Mouse (Mus musculus) subcutaneous adipose tissue, adult 2 months (tissue): ENCODE results near the gene Aurkb. TPM values are rescaled to one million over a fixed set of nuclear protein-coding genes. Genes with fewer than 3 reads are reported as not detected.

ENCODE experiments used
- polyA plus RNA-seq: library from polyadenylated mRNA; depleted of rRNA; stranded (reverse); fragments of >200 nt; gene quantifications from 2 replicates; pipeline ENCODE4 v1.2.3, GENCODE M21; 2012; ENCODE audit warnings: low replicate concordance; rRNA removed

Aurkb gene
- 4.3 and 22.5 TPM in 2 replicates for polyA plus RNA-seq

DNA sequence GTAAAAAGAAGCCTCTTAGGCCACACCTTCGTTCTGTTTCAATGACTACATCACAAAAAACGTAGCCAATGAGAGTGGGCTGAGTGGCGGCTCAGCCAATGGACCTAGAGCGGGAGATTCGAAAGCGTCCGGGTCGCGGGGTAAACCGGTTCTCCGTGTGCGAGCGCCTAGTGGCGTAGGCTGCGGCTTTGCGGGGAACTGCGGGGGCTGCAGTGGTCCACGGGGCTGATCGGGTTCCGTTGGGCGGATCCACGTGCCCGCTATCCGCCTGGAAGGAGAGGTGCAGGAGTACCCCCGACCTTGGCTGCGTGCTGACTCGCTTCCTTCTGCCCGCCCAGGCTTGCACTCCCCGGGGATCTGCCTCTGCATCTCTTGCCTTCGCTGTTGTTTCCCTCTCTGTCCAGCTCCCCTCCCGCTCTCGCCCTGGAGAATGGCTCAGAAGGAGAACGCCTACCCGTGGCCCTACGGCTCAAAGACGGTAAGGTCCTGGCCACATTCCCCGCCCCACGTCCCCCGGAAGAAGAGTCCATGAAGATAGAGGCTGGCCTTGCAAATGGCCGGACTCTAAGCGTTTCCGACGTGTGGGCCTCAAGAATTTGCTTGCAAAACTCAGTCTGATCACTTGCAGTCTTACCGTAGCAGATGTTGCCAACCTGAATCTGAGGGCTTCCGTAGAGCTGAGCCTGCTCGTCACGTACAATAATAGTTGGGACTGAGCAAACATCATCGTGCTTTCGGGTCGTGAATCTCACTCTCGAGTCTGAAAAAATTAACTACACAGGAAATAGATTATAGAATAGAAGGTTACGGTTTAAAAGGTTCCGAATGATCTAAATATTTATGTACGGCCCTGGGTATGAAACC lies at the start of gene Aurkb:
TSS of gene Aurkb (plus strand) at position 117 of the 864 bp plus-strand sequence.

DNA sequence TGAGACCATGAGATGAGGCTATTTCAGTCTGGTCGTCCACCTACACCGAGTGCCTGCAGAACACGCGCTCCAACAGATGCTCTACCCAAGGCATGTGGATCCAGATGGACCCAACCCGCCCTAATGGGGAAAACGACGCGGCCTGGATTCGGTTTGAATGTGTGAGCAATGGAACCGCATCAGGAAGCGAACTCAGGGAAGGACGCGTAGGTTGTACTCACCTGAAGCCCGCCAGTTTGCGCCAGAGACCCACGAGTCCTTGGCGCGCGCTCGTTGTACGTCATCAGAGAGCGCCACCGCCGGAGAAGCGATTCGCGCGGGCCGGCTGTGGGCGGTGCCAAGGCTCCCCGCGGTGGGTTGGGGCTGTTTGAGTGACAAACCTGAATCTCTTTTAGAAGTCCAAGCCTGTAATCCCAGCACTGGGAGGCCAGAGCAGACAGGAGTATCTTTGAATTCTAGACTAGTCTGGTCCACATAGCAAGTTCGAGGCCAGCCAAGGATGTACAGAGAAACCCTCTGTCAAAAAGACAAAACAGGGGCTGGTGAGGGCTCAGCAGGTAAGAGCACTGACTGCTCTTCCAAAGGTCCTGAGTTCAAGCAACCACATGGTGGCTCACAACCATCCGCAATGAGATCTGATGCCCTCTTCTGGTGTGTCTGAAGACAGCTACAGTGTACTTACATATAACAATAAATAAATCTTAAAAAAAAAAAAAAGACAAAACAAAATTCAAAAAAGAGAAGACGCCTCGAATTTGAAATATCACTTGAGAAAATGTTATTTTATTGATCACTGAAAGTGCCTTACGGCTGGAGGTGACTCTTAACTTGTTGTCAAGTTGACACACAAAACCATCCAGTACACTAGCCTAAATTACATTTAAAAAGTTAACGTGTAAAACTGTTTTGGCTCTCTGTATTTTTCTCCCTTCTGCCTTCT lies 37.0 kb upstream of the Aurkb start, which contains the start of gene Pfas:
TSS of gene Pfas (minus strand) at position 279 of the 940 bp plus-strand sequence.

DNA sequence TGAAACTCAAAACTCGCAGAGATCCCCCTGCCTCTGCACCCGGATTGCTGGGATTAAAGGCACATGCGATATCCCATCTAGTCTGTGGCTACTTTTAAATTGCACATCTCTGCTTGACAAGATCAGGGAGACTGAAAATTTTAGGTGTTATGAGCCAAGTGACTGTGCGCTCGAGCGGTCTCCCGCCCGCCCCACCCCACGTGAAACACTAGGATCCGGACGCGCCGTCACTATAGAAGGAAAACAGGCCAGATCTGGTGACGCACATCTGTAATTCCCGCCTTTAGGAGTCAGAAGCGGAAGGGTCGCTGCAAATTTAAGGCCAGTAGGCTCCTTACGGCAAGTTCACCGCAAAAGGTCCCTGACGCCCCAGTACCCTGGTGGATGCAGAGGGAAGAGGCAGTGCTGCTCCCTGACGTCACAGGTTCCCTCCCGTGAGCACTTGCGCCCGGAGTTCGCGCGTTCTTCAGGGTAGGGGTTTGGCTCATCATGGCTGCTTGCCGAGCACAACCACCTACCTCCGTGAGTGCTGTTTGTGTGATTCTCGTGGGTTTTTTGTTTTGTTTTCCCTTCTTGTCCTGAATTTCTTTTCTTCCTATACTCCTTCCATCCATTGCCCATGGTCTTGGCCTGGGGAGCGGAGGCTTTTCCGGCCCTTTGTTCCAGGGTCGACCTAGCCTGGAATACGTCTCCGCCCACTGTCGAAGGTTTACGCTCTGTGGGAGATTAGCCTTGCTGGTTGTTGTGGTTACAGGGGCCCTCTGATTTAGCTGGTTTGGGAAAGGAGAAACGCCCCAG lies 29.6 kb upstream of the Aurkb start, which contains the start of gene Ctc1:
TSS of gene Ctc1 (plus strand) at position 268 of the 798 bp plus-strand sequence.

DNA sequence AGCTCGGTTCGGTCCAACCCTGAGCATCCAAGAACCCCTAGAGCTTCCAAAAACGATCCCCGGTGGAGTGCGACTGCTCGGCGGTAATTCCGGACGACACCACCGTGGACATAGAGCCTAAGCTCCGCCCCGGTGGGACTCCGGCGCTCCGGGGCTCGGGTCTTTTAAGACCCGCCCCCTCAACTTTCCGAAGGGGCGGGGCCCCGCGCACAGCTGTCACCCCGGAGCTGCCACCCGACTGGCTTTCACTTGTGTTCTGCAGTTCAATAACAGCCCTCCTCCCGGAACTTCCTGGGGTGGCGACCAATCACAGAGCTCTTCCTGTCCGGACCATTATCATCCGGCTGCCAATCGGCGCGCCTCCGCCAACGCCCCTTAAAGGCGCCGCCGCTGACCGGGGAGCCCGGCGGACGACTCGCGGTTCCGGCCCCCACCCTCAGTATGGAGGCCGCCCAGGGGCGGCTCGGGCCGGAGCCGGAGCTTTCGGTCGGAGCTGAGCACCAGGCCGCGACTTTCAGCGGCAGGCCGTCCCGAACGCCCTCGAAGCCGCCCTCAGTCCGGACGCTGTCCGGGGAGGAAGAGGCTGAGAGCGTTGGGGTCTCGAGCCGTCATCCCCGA lies 14.0 kb downstream of the Aurkb start, which contains the start of gene Borcs6:
TSS of gene Borcs6 (plus strand) at position 361 of the 618 bp plus-strand sequence.

DNA sequence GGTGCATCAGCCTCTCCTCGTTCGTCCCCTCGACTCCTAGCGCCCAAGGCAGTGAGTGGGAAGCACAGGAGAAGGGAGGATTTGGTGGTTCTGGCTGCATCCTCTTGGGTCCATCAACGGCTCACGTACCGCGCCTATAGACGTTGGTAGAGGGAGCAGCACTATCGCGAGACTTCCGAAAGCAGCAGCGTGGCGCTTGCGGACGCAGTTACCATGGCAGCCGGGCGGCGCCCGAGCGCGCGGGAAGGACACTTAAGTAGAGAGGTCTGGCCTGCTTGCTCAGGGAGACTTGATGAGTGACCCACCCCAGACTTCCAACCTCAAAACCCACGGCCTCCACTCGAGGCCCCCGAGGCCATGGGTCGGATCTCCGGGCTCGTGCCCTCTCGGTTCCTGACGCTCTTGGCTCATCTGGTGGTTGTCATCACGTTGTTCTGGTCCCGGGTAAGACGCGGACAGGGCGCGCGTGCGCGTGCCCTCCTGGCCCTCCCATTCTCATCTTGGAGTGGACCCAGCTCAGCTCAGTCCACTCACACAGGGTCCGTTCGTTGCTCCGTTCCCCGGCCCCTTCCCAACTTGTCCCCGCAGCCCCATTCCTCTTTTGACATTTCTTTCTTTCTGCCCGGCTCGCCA lies 25.3 kb downstream of the Aurkb start, which contains the start of gene Tmem107:
TSS of gene Tmem107 (plus strand) at position 217 of the 633 bp plus-strand sequence.

DNA sequence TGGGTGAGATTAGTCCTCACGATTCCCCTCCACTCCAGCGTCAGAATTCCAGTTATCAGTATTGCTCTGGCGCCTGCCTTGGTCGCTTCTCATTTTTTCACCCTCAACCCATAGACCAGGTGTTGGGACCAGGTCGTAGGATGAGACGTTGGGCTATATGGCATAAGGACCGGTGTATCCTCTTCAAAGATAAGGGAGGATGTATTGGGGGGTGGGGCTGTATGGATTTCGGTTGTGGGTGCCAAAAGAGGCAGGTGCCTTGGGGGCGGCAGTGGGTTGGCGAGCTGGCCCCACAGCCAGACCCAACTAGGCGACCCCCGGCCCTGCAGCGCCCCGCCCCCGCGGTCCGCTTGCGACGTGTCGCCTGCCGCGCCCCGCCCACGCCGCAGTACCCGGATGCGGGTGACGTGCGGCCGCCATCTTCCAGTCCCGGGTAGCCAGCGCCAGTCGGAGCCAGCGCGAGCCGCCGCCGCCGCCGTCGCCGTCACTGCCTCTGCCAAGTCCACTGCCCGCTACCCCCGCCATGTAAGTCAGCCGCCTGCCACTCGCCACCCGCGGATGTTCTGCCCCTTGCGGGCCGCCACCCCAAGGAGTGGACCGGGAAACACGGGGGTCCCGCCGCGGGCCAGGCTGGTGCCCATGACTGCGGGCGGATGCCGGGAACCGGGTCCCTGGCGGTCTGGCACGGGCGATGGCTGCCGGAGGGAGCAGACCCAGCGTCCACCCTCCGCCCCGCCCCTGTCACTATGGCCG lies 42.8 kb downstream of the Aurkb start, which contains the start of gene Vamp2:
TSS of gene Vamp2 (plus strand) at position 388 of the 753 bp plus-strand sequence.

DNA sequence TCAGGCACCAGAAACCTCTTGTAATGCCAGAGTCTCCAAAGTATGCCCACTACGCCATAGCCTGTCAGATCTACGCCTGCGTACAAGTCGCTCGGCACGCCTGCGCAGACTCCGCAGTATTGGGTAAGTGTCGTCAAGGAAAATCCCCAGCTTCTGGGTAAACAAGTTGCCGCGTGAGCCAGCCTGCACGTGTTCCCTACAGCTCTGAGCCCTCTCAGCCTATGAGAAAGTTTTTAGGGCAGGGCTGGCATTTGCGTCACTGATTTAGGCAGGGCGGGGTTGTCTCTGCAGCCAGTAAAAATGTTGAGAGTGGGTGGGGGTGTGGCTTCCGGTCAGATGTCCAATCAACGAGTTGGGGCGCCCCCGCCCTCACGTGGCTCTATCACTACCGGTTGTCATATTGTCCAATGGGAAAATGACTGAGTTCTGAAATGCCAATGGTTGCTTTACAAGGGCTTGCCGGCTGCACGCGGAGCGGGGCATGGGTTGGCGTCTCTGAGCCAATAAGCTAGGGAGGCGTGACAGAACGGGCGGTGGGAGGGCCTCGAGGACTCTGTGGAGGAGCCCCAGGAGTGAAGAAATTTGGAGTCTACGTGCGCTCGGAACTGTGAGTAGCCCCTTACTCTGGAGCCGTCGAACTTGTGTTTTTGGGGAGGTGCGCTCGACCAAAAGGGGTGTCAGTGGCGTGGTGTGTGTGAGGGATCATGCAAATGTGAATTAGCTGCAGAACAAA lies 49.4 kb downstream of the Aurkb start, which contains the start of gene Per1:
TSS of gene Per1 (plus strand) at position 521 of the 733 bp plus-strand sequence.

Other genes starting within 250 kb of the Aurkb start
- gene Ndel1, start 173.8 kb upstream of the Aurkb start, polyA plus RNA-seq, result 72.8 and 73.3 TPM in 2 replicates
- not detected in 2 replicates for gene Rnf222, start 157.1 kb upstream of the Aurkb start, polyA plus RNA-seq
- 1,054 and 2,025 TPM in 2 replicates for gene Rpl26, start 144.1 kb upstream of the Aurkb start, polyA plus RNA-seq
- gene Odf4, start 118.6 kb upstream of the Aurkb start, polyA plus RNA-seq, result 0.24 and 0.30 TPM in 2 replicates
- 51.6 and 87.1 TPM in 2 replicates for gene Arhgef15, start 88.2 kb upstream of the Aurkb start, polyA plus RNA-seq
- 56.5 and 113 TPM in 2 replicates for gene Slc25a35, start 77.5 kb upstream of the Aurkb start, polyA plus RNA-seq
- 21.1 and 40.6 TPM in 2 replicates for gene Rangrf, start 70.5 kb upstream of the Aurkb start, polyA plus RNA-seq
- 10.0 and 25.2 TPM in 2 replicates for gene Pfas, start 37.2 kb upstream of the Aurkb start, polyA plus RNA-seq
- gene Ctc1, start 29.7 kb upstream of the Aurkb start, polyA plus RNA-seq, result 28.6 and 48.0 TPM in 2 replicates
- gene Borcs6, start 14.1 kb downstream of the Aurkb start, polyA plus RNA-seq, result 16.4 and 22.0 TPM in 2 replicates
- 15.9 and 42.3 TPM in 2 replicates for gene Tmem107, start 25.2 kb downstream of the Aurkb start, polyA plus RNA-seq
- gene Vamp2, start 42.8 kb downstream of the Aurkb start, polyA plus RNA-seq, result 99.7 and 132 TPM in 2 replicates
- gene Per1, start 49.6 kb downstream of the Aurkb start, polyA plus RNA-seq, result 20.2 and 56.0 TPM in 2 replicates
- gene Hes7, start 74.8 kb downstream of the Aurkb start, polyA plus RNA-seq, result 0.14 and 0.26 TPM in 2 replicates
- gene 9130213A22Rik, start 76.9 kb downstream of the Aurkb start, polyA plus RNA-seq, result 0.90 and 2.0 TPM in 2 replicates
- gene Aloxe3, start 80.2 kb downstream of the Aurkb start, polyA plus RNA-seq, result 0.44 and 1.8 TPM in 2 replicates
- 0.06 TPM in 1 of 2 replicates, not detected in the other for gene Alox12b, start 111.3 kb downstream of the Aurkb start, polyA plus RNA-seq
- gene Alox8, start 152.2 kb downstream of the Aurkb start, polyA plus RNA-seq, result not detected in 2 replicates
- 0.01 TPM in 1 of 2 replicates, not detected in the other for gene Gucy2e, start 191.4 kb downstream of the Aurkb start, polyA plus RNA-seq